Mouse (Mus musculus) heart, adult 2 months (tissue): ENCODE results near the gene Pde4d. TPM values are rescaled to one million over a fixed set of nuclear protein-coding genes. Genes with fewer than 3 reads are reported as not detected.

Source experiments
- DNase-seq, 2 experiments: peaks; one replicate each; pipeline ENCODE4 v3.0.0; 2021
- H3K27ac ChIP-seq: fragments of 200-600 bp; 2 replicates; pipeline ENCODE4 v1.8.1; 2022
- H3K27me3 ChIP-seq: fragments of 200-500 bp; 2 replicates; pipeline ENCODE4 v1.6.1; 2012; ENCODE audit warnings: mild to moderate bottlenecking, low read length, inconsistent platforms, mixed read lengths; ENCODE audit not compliant: control insufficient read depth, insufficient read depth
- H3K36me3 ChIP-seq: fragments of 200-500 bp; 2 replicates; pipeline ENCODE4 v1.6.1; 2012; ENCODE audit warnings: low read length, inconsistent platforms; ENCODE audit not compliant: control insufficient read depth, insufficient read depth
- H3K4me1 ChIP-seq: fragments of 200-500 bp; 2 replicates; pipeline ENCODE4 v1.6.1; 2011; ENCODE audit warnings: low read length; ENCODE audit not compliant: control insufficient read depth, insufficient read depth
- H3K4me3 ChIP-seq: fragments of 200-600 bp; 2 replicates; pipeline ENCODE4 v1.8.1; 2022
- H3K79me2 ChIP-seq: fragments of 200-500 bp; replicated peaks from 2 replicates; pipeline ENCODE4 v1.6.1; 2012; ENCODE audit warnings: mild to moderate bottlenecking, inconsistent platforms, low read length, moderate library complexity, mixed read lengths; ENCODE audit not compliant: control insufficient read depth, insufficient read depth
- H3K9ac ChIP-seq: fragments of 200-500 bp; 2 replicates; pipeline ENCODE4 v1.6.1; 2012; ENCODE audit warnings: low read depth, mild to moderate bottlenecking, control low read depth, inconsistent platforms, low read length, mixed read lengths
- CTCF ChIP-seq: fragments of 200-600 bp; IDR thresholded peaks from 2 replicates; pipeline ENCODE4 v1.8.1; 2022; ENCODE audit warnings: antibody characterized with exemption, mild to moderate bottlenecking, moderate library complexity
- EP300 ChIP-seq: fragments of 200-500 bp; IDR thresholded peaks from 2 replicates; pipeline ENCODE4 v1.6.1; 2011; ENCODE audit warnings: low read depth, low read length, control low read depth; ENCODE audit not compliant: insufficient read depth
- POLR2A ChIP-seq: fragments of 200-500 bp; IDR thresholded peaks from 2 replicates; pipeline ENCODE4 v1.6.1; 2011; ENCODE audit warnings: mild to moderate bottlenecking, low read depth, low read length, control low read depth; ENCODE audit not compliant: insufficient read depth
- WGBS: fragments of 180-500 bp; shearing (Covaris S2); methylation state at CpG from one replicate; pipeline ENCODE4 v1.1.7; 2018; 5-methylcytosine and 5-hydroxymethylcytosine counted together
- intact Hi-C: fragments of 180-260 bp; cut with DNase I; formaldehyde crosslinking; loops from one replicate; pipeline ENCODE4 v1.15.1; 2025
- polyA plus RNA-seq: library from polyadenylated mRNA; depleted of rRNA; stranded (reverse); fragments of >200 nt; gene quantifications from 2 replicates; pipeline ENCODE4 v1.2.3, GENCODE M21; 2012
- total RNA-seq, 2 experiments: library from RNA; stranded (reverse); gene quantifications; 2 replicates each; pipeline ENCODE4 v1.2.3; 2021

Gene Pde4d
- total and polyA plus RNA-seq, 3 experiments, result 11.5 to 40.1 (median 38.1) TPM

DNA sequence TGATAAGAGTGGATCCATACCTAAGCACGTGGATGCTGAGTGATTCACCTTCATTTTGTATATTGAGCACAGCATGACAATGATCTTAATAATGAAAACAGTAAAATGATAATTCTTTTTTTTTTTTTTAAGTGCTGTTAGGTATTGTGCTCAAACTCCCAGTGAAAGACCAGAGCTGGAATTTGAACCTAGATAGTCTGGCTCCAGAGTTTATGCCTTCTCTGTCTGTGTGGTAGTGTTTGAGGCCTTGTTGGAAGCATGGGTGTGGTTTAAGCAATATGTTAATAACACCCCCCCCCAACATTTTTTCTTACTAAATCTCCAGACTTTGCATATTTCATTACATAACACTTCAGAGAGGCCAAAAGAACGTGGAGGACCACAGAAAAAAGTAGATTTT, 44.6 kb downstream of the Pde4d start:
- Histone ChIP-seq H3K79me2 (no peaks in the 10 kb centered on the region), H3K4me3 (no peak overlapping the region), H3K4me1 (peaks cover 3% of the 10 kb centered on the region), H3K9ac (no peak overlapping the region), H3K27ac (no peak overlapping the region), H3K27me3 (no peaks in the 10 kb centered on the region), H3K36me3 (peaks cover 4% of the 10 kb centered on the region)
- TF ChIP-seq CTCF (no peak), EP300 (no peak)
- DNase-seq, result no peak
- WGBS, result 84% methylated on average over 2 of the region's 2 CpGs
- intact Hi-C loops, result no loop called here

DNA sequence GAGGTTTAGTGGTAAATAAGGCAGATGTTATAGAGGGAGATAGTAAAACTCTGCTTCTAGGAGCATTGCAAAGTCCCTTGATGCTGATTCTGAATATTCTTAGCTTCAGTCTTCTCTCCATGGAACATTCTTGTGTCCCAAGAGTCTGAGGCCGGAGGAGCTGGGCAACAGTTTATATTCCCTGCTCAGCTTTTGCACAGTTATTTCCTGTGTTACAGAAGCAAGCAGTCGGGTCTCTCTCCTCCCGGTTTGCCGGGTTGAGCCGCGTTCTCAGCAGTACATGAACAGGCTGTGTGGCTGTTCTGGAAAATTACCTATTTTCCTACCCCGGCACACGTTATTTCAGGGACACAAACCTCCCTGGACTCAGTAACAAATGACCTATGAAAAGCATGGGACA, 48.0 kb downstream of the Pde4d start:
- no peak for TF ChIP-seq EP300
- TF ChIP-seq CTCF, result no peak
- no peak for TF ChIP-seq POLR2A
- Histone ChIP-seq H3K4me1 (peaks cover 2% of the 10 kb centered on the region; the same call in 1 of the 2 replicates), H3K27ac (peak overlapping the region; percentile 40; the same call in 1 of the 2 replicates), H3K27me3 (no peaks in the 10 kb centered on the region), H3K9ac (no peak overlapping the region), H3K4me3 (peak overlapping the region; percentile 35; the same call in 1 of the 2 replicates), H3K36me3 (no peaks in the 10 kb centered on the region), H3K79me2 (no peaks in the 10 kb centered on the region)
- WGBS, result 19% methylated on average over 8 of the region's 8 CpGs
- intact Hi-C loops, result no loop called here
- DNase-seq, result no peak

DNA sequence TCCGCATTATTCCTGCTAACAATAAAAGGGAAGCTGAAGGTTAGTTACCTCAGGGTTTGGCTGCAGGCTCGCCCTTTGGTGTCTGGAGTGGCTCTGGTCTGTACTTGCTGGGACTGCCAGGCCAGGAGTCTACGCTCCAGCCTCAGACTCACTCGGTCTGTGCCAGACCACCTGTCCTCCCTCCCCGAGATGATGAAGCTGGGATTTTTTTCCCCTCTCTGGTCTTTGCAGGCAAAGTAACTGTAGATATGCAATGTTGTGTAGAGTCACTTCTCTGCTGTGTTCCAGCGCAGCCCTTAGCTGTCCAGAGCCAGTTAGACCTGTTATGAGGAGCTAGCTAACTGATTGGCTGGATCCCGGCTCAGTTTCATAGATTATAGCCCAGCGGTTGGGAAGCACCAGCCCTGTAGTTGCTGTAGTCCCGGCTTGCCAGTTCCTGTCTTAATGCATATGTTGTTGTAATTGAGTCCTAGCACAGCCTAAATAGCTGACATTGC, 48.5 kb downstream of the Pde4d start:
- no peaks in the 10 kb centered on the region for H3K79me2 ChIP-seq
- intact Hi-C loops, result no loop called here
- H3K4me3 ChIP-seq, result peak overlapping the region; percentile 35
- H3K9ac ChIP-seq, result no peak overlapping the region
- TF ChIP-seq EP300, result no peak
- TF ChIP-seq POLR2A, result no peak
- TF ChIP-seq CTCF, result no peak
- WGBS, result 12% methylated on average over 9 of the region's 9 CpGs
- H3K4me1 ChIP-seq, result peaks cover 2% of the 10 kb centered on the region; the same call in 1 of the 2 replicates
- H3K27me3 ChIP-seq, result no peaks in the 10 kb centered on the region
- peak overlapping the region; percentile 40; the same call in 1 of the 2 replicates for H3K27ac ChIP-seq
- peak in 1 of 2 experiments; percentile 9 for DNase-seq
- no peaks in the 10 kb centered on the region for H3K36me3 ChIP-seq

DNA sequence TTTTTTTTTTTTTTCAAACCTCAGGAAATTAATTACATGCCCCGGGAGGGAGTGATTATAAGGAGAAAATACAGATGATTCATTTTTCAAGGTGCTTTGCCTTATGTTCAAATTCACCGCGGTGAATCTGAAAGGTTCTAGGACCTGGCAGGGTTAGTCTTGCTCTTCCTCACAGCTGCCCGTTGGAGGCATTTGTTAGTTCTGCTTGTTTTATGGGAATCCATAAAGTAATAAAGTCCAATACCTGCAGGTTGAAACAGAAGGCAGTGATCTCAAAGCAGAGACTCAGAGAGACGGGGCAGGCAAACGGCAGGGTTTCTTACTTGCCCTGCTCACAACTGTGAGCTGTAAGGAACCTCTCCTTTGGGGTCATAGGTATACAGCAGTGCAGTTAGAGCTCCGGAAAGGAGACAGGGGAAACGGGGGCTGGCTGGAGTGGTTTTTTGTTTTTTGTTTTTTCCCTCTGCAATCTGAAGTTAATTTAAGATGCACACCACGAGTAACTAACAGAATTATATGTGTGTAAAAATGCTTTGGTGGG, 49.1 kb downstream of the Pde4d start:
- no peaks in the 10 kb centered on the region for H3K36me3 ChIP-seq
- WGBS, result 32% methylated on average over 9 of the region's 9 CpGs
- no peaks in the 10 kb centered on the region for H3K27me3 ChIP-seq
- H3K4me1 ChIP-seq, result peaks cover 2% of the 10 kb centered on the region; the same call in 1 of the 2 replicates
- H3K9ac ChIP-seq, result no peak overlapping the region
- peak overlapping the region; percentile 35 for H3K4me3 ChIP-seq
- TF ChIP-seq CTCF (no peak), POLR2A (no peak), EP300 (no peak)
- DNase-seq, result no peak
- H3K79me2 ChIP-seq, result no peaks in the 10 kb centered on the region
- intact Hi-C loops, result no loop called here
- H3K27ac ChIP-seq, result peak overlapping the region; percentile 40; the same call in 1 of the 2 replicates

DNA sequence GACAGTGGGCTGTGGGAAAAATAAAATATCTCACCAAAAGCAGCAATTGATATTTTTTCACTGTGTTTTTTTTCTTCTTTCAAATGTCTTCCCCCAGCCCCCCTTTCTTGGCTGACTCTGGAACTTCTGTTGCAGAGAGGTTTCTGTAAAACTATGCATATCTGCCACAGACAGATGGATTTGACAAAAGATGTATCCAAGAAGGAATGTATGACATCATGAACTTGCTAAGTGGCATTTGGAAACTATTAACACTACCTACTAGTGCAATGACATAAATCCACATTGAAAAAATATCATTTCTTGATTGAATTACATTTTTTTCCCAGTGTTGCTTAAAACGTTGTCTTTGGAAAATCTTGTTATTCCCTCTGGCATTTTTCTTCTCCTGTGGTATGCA, 51.6 kb downstream of the Pde4d start:
- DNase-seq, result no peak

DNA sequence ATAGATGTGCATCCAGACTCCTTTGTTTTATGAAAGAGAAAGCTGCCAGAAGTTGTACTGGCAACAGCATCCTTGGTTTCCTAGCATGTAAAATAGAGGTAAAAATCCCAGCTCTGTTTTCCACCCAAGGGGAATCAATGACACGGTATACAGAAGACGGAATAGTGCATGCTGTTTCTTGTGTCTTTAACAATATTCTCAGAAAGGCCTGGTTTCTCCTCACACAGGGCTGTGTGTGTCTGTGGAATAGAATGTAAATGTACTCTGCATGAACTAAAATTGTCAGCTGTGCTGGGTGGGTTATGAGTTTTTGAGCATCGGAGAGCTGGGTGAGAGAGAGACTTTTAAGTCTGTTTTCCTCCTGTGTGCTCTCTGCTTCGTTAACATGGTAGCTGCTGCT, 74.8 kb downstream of the Pde4d start:
- DNase-seq, result no peak
- TF ChIP-seq EP300 (no peak), CTCF (no peak), POLR2A (no peak)
- intact Hi-C loops, result no loop called here
- Histone ChIP-seq H3K4me3 (no peak overlapping the region), H3K9ac (no peak overlapping the region), H3K27ac (no peak overlapping the region), H3K79me2 (no peaks in the 10 kb centered on the region), H3K4me1 (peaks cover 2% of the 10 kb centered on the region), H3K27me3 (no peaks in the 10 kb centered on the region), H3K36me3 (peaks cover 3% of the 10 kb centered on the region)
- 66% methylated on average over 4 of the region's 4 CpGs for WGBS

More for the DNA sequence above, 51.6 kb downstream of the Pde4d start:
- intact Hi-C loops, result no loop called here
- H3K36me3 ChIP-seq, result no peaks in the 10 kb centered on the region
- no peak overlapping the region for H3K27ac ChIP-seq
- WGBS, result 35% methylated on average over 1 of the region's 1 CpGs
- H3K4me1 ChIP-seq, result peaks cover 2% of the 10 kb centered on the region; the same call in 1 of the 2 replicates
- TF ChIP-seq CTCF (no peak), EP300 (no peak), POLR2A (no peak)
- no peaks in the 10 kb centered on the region for H3K79me2 ChIP-seq
- H3K4me3 ChIP-seq, result no peak overlapping the region
- H3K27me3 ChIP-seq, result no peaks in the 10 kb centered on the region
- no peak overlapping the region for H3K9ac ChIP-seq
